Mouse (Mus musculus) megakaryocyte, embryonic 14.5 days (primary cell): ENCODE data around the gene Ash1l. TPM values are rescaled to one million over a fixed set of nuclear protein-coding genes. Genes with fewer than 3 reads are reported as not detected.
A peak's percentile ranks its signal among the peaks of the same experiment; 100 is the strongest.

Experiments used
- H3K27me3 ChIP-seq: replicated peaks from 2 replicates; pipeline ENCODE3; 2012; ENCODE audit warnings: inconsistent platforms
- H3K36me3 ChIP-seq: replicated peaks from 2 replicates; pipeline ENCODE3; 2012; ENCODE audit warnings: low read length, inconsistent platforms, mixed read lengths
- H3K4me1 ChIP-seq: 2 replicates; pipeline ENCODE4 v1.6.1; 2012; ENCODE audit warnings: inconsistent platforms
- H3K4me3 ChIP-seq: replicated peaks from 2 replicates; pipeline ENCODE3; 2012; ENCODE audit warnings: moderate library complexity, mild to moderate bottlenecking, inconsistent platforms
- H3K9me3 ChIP-seq: 2 replicates; pipeline ENCODE4 v1.6.1; 2012; ENCODE audit warnings: inconsistent platforms
- FLI1 ChIP-seq: IDR thresholded peaks from 2 replicates; pipeline ENCODE4 v1.6.1; 2012; ENCODE audit warnings: low read length, inconsistent platforms, mixed read lengths
- GATA1 ChIP-seq: IDR thresholded peaks from 3 replicates; pipeline ENCODE4 v1.6.1; 2012; ENCODE audit warnings: mixed read lengths, low read length, inconsistent platforms, borderline replicate concordance
- polyA plus RNA-seq: library from polyadenylated mRNA; stranded (reverse); fragments of >175 nt; gene quantifications from 2 replicates; pipeline ENCODE4 v1.2.3, GENCODE M21; 2012; ENCODE audit warnings: low replicate concordance; ENCODE audit not compliant: insufficient read depth

Ash1l gene
- 0.45 and 0.95 TPM in 2 replicates for polyA plus RNA-seq

DNA sequence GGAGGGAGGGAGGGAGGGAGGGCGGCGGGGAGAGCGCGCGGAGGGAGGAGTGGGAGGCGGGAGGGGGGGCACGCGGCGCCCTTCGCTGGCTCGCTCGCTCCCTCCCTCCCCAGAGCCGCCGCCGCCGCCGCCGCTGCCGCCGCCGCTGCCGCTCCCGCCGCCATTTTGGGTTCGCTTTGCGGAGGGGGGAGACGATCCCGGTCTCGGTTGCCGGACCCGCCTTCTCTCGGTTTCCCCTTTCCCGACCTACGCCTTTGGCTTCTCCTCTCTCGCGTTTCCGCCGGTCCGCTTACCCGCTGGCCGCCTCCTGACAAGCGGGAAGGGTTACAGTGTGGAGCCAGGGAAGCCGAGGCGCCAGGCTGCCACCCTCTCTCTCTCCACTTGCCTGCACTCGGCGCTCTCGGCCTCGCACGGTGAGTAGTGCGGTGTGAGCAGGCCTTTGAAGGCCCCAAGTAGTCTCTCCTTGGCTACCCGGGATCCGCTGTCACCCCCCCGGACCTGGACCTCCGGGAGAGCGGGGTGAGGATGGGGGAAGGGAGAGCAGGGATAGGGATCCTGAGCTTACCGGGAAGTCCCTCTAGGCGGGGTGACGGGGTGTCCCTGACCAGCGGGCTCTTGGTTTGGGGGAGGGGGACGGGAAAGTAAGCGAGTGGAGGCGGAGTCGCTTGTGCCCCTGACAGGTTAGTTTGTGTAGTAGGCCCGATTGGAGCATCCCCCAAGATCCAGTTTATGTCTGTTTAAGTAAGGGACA lies at the start of gene Ash1l, which contains the start of gene Dap3:
Gene Ash1l, plus strand, starts transcription at position 47 of the 751 bp plus-strand sequence.
Gene Dap3, minus strand, starts transcription at position 606 of the 751 bp plus-strand sequence.
- Histone ChIP-seq H3K4me3 (peak within 1 kb of the TSS; percentile 99), H3K9me3 (no peaks in the 10 kb centered on the region), H3K4me1 (peaks cover 52% of the 10 kb centered on the region), H3K27me3 (no peaks in the 10 kb centered on the region), H3K36me3 (no peaks in the 10 kb centered on the region)
- no peak for TF ChIP-seq FLI1
- TF ChIP-seq GATA1 = no peak

DNA sequence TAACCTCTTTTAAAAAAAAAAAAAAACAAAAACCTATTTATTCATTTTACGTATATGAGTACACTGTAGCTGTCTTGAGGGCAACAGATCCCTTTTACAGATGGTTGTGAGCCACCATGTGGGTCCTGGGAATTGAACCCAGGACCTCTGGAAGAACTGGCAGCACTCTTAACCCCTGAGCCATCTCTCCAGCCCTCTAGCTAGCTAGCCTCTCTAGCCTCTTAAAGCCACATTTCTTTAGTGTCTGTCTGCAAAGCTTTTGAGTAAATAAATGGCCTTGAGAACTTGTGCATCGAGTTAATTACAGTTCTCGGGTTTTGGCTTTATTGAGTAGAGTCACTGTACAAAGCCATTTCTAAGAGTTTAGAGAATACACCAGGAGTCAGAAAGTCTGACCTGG lies 45.6 kb upstream of the Ash1l start:
- peaks cover 94% of the 10 kb centered on the region for H3K36me3 ChIP-seq
- TF ChIP-seq FLI1 = no peak
- TF ChIP-seq GATA1 = no peak
- no peaks in the 10 kb centered on the region for H3K27me3 ChIP-seq
- no peaks in the 10 kb centered on the region for H3K9me3 ChIP-seq
- no peak overlapping the region for H3K4me3 ChIP-seq
- peaks cover 17% of the 10 kb centered on the region for H3K4me1 ChIP-seq

DNA sequence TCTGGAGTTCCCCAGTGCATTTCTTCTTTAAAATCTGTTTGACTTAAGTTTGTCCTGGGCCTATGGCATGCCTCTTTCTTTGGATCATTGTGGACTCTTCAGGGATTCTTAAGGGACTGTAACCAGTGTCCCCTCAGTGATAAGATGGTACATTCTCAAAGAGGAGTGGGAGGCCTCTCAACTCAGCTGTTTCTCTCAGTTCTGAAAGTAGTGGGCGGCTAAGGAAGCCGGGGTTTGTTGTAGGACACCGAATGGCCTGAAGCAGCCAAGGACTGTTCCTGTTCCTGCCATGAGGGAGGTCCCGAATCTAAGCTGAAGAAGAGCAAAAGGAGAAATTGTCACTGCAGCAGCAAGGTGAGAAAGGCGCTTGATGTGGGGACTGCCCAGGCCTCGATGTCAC lies 45.2 kb upstream of the Ash1l start:
- Histone ChIP-seq H3K9me3 (no peaks in the 10 kb centered on the region), H3K27me3 (no peaks in the 10 kb centered on the region), H3K36me3 (peaks cover 98% of the 10 kb centered on the region), H3K4me3 (no peak overlapping the region), H3K4me1 (peaks cover 17% of the 10 kb centered on the region)
- no peak for TF ChIP-seq GATA1
- TF ChIP-seq FLI1 = no peak

DNA sequence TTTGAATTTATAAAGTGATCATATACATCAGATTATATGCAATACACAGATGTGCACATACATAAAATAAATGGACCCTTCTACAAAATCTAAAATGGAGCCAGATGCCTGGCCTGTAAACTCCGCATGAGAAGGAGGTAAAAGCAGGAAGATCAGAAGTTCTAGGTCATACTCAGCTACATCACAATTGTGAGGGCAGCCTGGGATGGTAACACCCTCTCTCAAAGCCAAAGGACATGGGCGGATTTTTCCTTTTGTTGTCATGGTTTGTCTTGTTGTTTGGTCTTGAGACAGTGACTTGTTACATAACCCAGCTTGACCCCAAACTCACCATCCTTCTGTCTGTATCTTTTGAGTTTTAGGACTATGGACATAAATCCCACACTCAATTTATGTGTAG lies 44.7 kb upstream of the Ash1l start:
- Histone ChIP-seq H3K9me3 (no peaks in the 10 kb centered on the region), H3K36me3 (peaks cover 98% of the 10 kb centered on the region), H3K27me3 (no peaks in the 10 kb centered on the region), H3K4me1 (peaks cover 11% of the 10 kb centered on the region), H3K4me3 (no peak overlapping the region)
- no peak for TF ChIP-seq FLI1

DNA sequence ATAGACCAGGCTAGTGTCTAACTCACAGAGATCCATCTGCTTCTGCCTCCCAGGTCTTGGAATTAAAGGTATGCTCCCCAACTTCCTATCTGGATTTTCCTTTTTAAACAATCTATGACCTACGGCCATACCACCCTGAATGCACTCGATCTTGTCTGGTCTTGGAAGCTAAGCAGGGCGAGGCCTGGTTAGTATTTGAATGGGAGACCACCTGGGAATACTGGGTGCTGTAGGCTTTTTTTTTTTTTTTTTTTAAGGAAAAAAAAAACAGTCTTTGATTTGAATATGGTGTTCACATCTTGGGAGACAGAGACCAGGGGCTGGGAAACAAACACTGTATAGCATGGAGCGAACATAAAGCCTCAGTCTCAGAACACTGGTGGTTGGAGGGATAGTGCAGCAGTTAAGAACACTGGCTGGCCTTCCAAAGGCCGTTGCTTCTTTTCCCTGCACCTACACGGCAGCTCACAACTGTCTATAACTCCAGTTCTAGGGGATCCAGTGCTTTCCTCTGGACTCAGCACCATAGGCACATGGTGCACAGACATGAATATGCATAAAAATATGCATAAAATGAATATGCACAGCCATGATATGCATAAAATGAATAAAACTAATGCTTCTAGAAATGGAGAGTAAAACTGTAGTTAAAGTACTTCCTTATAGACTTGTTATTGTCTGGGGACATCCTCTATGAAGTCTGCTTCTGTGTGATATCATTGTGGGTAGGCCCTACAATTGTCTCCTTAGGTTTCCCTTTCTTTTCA lies 43.8 kb upstream of the Ash1l start:
- Histone ChIP-seq H3K9me3 (no peaks in the 10 kb centered on the region), H3K4me3 (no peak overlapping the region), H3K27me3 (no peaks in the 10 kb centered on the region), H3K36me3 (peaks cover 99% of the 10 kb centered on the region), H3K4me1 (peaks cover 5% of the 10 kb centered on the region)
- TF ChIP-seq GATA1 (no peak), FLI1 (no peak)

DNA sequence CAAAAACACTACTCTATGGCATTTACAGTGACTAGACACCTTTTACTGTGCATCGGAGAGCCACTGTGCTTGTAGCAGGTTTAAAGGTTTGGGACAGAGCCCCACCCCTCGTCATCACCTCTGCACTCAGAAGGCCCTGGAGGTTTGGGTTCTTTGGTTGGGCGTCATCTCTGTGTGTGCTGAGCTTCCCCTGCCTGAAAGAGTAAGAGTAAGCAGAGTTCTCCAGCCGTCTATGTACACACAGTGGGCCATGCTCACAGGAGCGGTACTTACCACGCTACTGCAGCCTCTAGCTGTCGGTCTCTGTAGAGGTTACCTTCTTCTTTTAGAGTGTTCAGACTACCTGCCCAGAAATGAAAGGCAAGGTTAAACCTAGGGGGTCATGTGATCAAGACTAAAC lies 37.8 kb upstream of the Ash1l start:
- Histone ChIP-seq H3K4me1 (peaks cover 33% of the 10 kb centered on the region), H3K36me3 (peaks cover 53% of the 10 kb centered on the region), H3K9me3 (no peaks in the 10 kb centered on the region), H3K4me3 (peak overlapping the region; percentile 100), H3K27me3 (no peaks in the 10 kb centered on the region)
- TF ChIP-seq GATA1 = no peak
- no peak for TF ChIP-seq FLI1

DNA sequence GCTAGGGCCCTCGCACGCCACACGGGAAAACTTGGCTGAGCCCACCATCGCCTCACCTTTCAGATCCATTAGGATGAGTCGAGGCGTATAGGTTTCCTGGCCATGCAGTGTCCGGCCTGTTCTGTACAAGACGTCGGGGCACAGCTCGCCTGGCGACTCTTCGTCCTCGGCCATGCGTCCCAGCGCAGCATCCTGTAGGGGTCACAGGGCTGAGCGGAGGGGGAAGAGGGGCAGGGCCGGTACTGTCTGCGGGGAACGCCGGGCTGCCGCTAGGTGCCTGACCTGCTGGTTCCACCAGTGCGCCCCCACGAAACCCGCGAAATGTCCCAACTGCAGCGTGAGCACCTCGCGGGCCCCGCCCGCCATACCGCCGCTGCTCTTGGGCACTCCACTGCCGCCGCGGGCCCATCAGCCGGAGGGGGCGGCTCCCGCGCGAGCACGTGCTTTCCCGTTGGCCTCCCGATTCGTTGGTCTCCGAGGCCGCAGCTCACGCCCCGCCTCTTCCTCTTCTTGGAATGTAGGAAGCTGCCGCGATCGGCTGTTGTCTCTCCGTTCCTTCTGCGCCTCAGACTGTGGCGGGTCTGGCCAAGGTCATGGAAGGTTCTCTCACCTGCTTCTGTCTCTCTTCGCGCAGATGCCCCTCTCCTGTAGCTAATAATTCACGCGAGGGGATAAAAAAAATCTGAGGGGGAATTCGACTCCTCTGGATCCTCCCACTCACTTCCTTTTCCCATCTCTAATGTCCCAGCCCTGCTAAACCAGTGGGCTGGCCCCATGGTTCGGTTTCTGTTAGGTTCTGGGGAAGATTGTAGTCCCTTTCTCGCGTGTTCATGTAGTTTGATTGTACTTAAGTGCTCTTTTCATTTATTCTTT lies 36.7 kb upstream of the Ash1l start, which contains the start of gene Msto1:
Gene Msto1, minus strand, starts transcription at position 489 of the 873 bp plus-strand sequence.
- H3K4me3 ChIP-seq = peak within 1 kb of the TSS; percentile 100
- peaks cover 42% of the 10 kb centered on the region for H3K36me3 ChIP-seq
- no peaks in the 10 kb centered on the region for H3K9me3 ChIP-seq
- TF ChIP-seq GATA1 = no peak
- TF ChIP-seq FLI1 = no peak
- H3K4me1 ChIP-seq = peaks cover 38% of the 10 kb centered on the region
- H3K27me3 ChIP-seq = no peaks in the 10 kb centered on the region

DNA sequence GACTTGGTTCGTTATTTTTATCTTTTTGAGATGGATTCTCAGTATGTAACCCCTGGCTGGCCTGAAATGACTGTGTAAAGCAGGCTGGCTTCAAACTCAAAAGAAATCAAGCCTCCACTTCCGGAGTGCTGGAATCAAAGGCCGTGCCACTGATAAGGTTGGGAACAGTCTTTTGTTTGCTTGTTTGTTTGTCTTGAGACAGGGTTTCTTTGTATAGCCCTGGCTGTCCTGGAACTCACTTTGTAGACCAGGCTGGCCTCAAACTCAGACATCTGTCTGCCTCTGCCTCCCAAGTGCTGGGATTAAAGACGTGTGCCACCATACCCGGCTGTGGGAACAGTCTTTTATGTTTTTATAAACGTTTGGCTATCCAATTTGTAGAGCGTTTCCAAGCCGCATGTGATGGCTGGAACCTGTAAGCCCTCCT lies 36.0 kb upstream of the Ash1l start:
- no peak for TF ChIP-seq FLI1
- TF ChIP-seq GATA1 = no peak
- no peaks in the 10 kb centered on the region for H3K9me3 ChIP-seq
- no peaks in the 10 kb centered on the region for H3K27me3 ChIP-seq
- peaks cover 36% of the 10 kb centered on the region for H3K36me3 ChIP-seq
- peaks cover 38% of the 10 kb centered on the region for H3K4me1 ChIP-seq
- H3K4me3 ChIP-seq = peak overlapping the region; percentile 100

DNA sequence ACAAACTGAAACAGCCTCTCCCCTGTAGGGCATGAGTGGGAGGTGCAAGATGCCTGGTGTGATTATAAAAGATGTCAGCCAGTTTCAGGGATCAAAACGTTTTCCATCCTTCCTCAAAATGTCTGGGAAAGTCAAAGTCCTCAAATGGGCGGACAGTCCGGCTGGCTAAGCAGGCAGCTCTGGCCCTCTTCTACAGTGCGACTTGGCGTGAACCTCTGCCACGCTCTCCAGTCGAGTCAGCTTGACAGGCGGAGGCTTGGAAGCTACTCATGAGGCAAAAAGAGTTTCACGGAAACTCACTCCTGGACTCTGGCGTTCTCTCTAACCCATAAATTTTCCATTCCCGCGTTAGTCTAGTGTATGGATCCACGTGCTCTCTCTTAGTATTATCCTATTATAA lies 31.4 kb upstream of the Ash1l start:
- Histone ChIP-seq H3K27me3 (no peaks in the 10 kb centered on the region), H3K9me3 (peaks cover 13% of the 10 kb centered on the region), H3K4me3 (no peak overlapping the region), H3K4me1 (peaks cover 23% of the 10 kb centered on the region), H3K36me3 (peaks cover 41% of the 10 kb centered on the region)
- TF ChIP-seq GATA1 (no peak), FLI1 (no peak)

DNA sequence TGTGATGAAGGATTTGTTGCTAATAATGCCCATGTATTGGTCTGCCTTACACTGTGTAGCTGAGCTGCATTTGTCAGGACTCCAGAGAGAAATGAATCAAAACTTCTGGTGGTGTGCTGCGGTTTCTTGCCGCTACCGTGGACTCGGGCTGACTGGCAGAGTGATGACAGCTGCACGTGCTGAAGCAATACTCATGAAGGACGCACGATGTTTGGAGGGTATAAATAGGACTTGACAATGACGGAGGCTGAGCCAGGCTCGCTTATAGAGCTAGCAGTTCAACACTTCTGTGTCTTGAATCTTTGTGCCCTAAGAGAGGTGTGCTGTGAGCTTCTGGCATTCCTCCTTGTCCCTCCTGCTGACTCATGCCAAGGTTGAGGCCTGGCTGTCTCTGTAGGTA lies 29.0 kb upstream of the Ash1l start:
- Histone ChIP-seq H3K9me3 (peaks cover 13% of the 10 kb centered on the region), H3K36me3 (peaks cover 63% of the 10 kb centered on the region), H3K27me3 (no peaks in the 10 kb centered on the region), H3K4me3 (no peak overlapping the region), H3K4me1 (peaks cover 14% of the 10 kb centered on the region)
- TF ChIP-seq GATA1 (no peak), FLI1 (no peak)
